Mouse (Mus musculus) intestine, embryonic 14.5 days (tissue): ENCODE data around the gene Kirrel3. TPM values are rescaled to one million over a fixed set of nuclear protein-coding genes. Genes with fewer than 3 reads are reported as not detected.

Source experiments
- ATAC-seq: fragments of 200-750 bp; cut with Nextera tagmentation; replicated peaks from 2 replicates; pipeline ENCODE4 v1.8.0; 2017; ENCODE audit warnings: low read depth, moderate number of reproducible peaks, moderate TSS enrichment, moderate library complexity; ENCODE audit not compliant: low FRiP score, low TSS enrichment
- DNase-seq: peaks from one replicate; pipeline ENCODE4 v3.0.0-alpha.2; 2018; ENCODE audit warnings: low spot score
- H3K27ac ChIP-seq: fragments of 300-500 bp; sonication (generic); 2 replicates; pipeline ENCODE4 v1.5.1; 2014; ENCODE audit warnings: low read depth, mild to moderate bottlenecking, control low read depth
- H3K27me3 ChIP-seq: fragments of 300-500 bp; sonication (generic); replicated peaks from 2 replicates; pipeline ENCODE4 v1.6.1; 2014; ENCODE audit warnings: low read length, control low read depth; ENCODE audit not compliant: control insufficient read depth, insufficient read depth
- H3K36me3 ChIP-seq: fragments of 300-500 bp; sonication (generic); 2 replicates; pipeline ENCODE4 v1.6.1; 2014; ENCODE audit warnings: low read length, control low read depth; ENCODE audit not compliant: control insufficient read depth, insufficient read depth
- H3K4me1 ChIP-seq: fragments of 300-500 bp; sonication (generic); replicated peaks from 2 replicates; pipeline ENCODE4 v1.6.1; 2014; ENCODE audit warnings: low read length, control low read depth, mixed read lengths; ENCODE audit not compliant: control insufficient read depth, insufficient read depth
- H3K4me2 ChIP-seq: fragments of 300-500 bp; sonication (generic); 2 replicates; pipeline ENCODE4 v1.6.1; 2014; ENCODE audit warnings: low read length
- H3K4me3 ChIP-seq: fragments of 300-500 bp; sonication (generic); 2 replicates; pipeline ENCODE4 v1.5.1; 2014; ENCODE audit warnings: low read depth, low read length, control low read depth, mixed read lengths
- H3K9ac ChIP-seq: fragments of 300-500 bp; sonication (generic); 2 replicates; pipeline ENCODE4 v1.6.1; 2014; ENCODE audit warnings: mild to moderate bottlenecking, low read length
- H3K9me3 ChIP-seq: fragments of 300-500 bp; sonication (generic); 2 replicates; pipeline ENCODE4 v1.6.1; 2016; ENCODE audit warnings: low read length, control low read depth; ENCODE audit not compliant: control insufficient read depth
- WGBS: fragments of 180-500 bp; shearing (Covaris S2); extraction: QIAGEN DNeasy Blood & Tissue Kit; methylation state at CpG from one replicate; pipeline ENCODE4 v1.1.7; 2014; 5-methylcytosine and 5-hydroxymethylcytosine counted together
- polyA plus RNA-seq: library from polyadenylated mRNA; unstranded; fragments of >200 nt; fragmentation: Nextera tagmentation; extraction: Ambion mirVana; gene quantifications from 2 replicates; pipeline ENCODE4 v1.2.1, GENCODE M21; 2014

The Kirrel3 gene
- polyA plus RNA-seq, 1 experiment from 2014 or later: 3.2 TPM

DNA sequence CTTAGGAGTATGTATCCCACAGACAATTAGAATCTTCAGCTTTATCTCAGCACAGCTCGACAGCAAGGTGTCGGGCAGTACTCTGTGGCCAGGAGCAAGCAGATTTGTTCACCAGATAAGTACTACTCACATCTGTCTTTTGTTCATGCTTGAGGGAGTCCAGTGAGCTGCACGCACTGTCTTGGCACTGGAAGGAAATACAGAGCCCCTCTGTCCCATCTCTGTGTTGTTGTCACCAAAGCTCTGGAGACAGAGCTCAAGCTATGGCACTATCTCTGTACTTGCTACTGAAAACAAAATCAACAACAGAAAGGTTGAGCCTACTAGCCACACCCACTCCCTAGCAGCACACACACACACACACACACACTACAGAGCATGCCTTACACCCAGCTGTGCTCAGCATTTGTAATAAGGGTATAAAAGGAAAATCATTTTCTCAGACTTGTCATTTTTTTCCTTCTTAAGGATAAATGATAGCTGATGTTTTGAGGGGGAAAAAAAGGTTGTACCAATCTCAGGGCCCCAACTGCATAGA, 106.4 kb downstream of the Kirrel3 start:
- no peak overlapping the region for H3K27ac ChIP-seq
- no peak for DNase-seq
- 45% methylated on average over 3 of the region's 3 CpGs for WGBS
- no peak overlapping the region for H3K9ac ChIP-seq
- no peaks in the 10 kb centered on the region for H3K36me3 ChIP-seq
- H3K4me2 ChIP-seq: no peak overlapping the region
- ATAC-seq: no peak
- no peak overlapping the region for H3K4me3 ChIP-seq
- H3K9me3 ChIP-seq: no peaks in the 10 kb centered on the region
- no peaks in the 10 kb centered on the region for H3K4me1 ChIP-seq
- H3K27me3 ChIP-seq: no peaks in the 10 kb centered on the region

DNA sequence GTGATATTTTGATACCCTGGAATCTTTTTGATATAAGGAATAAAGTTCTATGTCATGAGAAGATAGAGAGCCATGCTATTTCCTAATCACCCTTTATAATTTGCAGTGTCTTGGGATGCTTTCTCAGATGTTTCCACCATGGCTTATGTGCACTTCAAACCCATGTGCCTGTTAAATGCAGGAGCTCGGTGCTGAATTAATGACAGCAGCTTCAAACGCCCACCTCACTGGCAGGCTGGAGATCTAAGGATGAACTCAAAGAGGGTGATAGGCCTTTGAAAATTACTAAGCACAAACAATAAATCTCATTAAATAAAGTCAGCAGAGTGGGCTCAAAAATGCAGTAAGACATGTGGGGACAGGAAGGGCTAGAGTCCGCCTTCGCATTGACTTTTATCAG, 108.2 kb downstream of the Kirrel3 start:
- H3K9me3 ChIP-seq: no peaks in the 10 kb centered on the region
- no peaks in the 10 kb centered on the region for H3K36me3 ChIP-seq
- DNase-seq (no peak), ATAC-seq (no peak)
- no peak overlapping the region for H3K4me3 ChIP-seq
- no peak overlapping the region for H3K27ac ChIP-seq
- 69% methylated on average over 4 of the region's 4 CpGs for WGBS
- H3K9ac ChIP-seq: no peak overlapping the region
- H3K27me3 ChIP-seq: no peaks in the 10 kb centered on the region
- H3K4me2 ChIP-seq: no peak overlapping the region
- H3K4me1 ChIP-seq: no peaks in the 10 kb centered on the region

DNA sequence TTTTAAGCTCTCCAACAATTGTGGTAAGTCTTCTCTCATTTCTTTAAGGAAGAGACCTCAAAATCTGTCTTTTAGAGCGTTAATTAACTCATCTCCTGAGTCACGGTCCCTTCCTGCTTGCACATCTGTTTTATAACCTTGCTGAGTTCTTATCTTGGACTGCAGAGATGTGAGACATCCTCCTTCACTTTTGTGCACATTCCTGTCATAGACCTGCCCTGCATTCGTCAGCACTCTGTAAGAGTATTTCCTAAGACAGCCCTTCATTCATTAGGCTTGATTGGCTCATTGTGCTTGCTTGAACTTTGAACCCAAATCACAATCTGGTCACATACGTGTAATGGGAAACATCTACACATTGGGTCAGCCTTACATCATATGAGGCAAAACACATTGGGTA, 114.6 kb downstream of the Kirrel3 start:
- H3K27ac ChIP-seq: no peak overlapping the region
- H3K4me1 ChIP-seq: no peaks in the 10 kb centered on the region
- H3K4me2 ChIP-seq: no peak overlapping the region
- no peaks in the 10 kb centered on the region for H3K9me3 ChIP-seq
- no peaks in the 10 kb centered on the region for H3K27me3 ChIP-seq
- H3K4me3 ChIP-seq: no peak overlapping the region
- ATAC-seq (no peak), DNase-seq (no peak)
- no peaks in the 10 kb centered on the region for H3K36me3 ChIP-seq
- 74% methylated on average over 4 of the region's 4 CpGs for WGBS
- no peak overlapping the region for H3K9ac ChIP-seq

DNA sequence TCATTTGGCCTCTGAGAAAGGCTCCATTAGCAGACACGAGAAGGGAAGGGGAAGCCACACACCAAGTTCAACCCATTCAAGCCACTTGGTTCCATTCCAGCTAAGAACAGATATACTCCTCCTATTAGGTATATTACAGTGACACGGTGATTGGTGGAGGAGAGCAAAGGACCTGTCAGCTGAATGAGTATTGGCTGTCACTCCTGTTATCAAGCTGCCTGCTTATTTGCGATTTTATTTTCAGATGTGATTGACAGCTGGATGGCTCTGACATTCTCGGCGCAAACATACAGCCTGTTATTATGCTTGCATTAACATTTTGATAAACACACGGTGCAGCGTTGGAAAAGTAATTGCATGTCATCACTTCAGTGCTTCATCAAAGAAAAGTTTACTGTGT, 118.1 kb downstream of the Kirrel3 start:
- H3K36me3 ChIP-seq: no peaks in the 10 kb centered on the region
- no peak overlapping the region for H3K27ac ChIP-seq
- H3K9me3 ChIP-seq: no peaks in the 10 kb centered on the region
- H3K4me1 ChIP-seq: no peaks in the 10 kb centered on the region
- 73% methylated on average over 7 of the region's 7 CpGs for WGBS
- no peak for DNase-seq
- no peak for ATAC-seq
- H3K4me2 ChIP-seq: no peak overlapping the region
- H3K9ac ChIP-seq: no peak overlapping the region
- H3K27me3 ChIP-seq: no peaks in the 10 kb centered on the region
- H3K4me3 ChIP-seq: no peak overlapping the region

DNA sequence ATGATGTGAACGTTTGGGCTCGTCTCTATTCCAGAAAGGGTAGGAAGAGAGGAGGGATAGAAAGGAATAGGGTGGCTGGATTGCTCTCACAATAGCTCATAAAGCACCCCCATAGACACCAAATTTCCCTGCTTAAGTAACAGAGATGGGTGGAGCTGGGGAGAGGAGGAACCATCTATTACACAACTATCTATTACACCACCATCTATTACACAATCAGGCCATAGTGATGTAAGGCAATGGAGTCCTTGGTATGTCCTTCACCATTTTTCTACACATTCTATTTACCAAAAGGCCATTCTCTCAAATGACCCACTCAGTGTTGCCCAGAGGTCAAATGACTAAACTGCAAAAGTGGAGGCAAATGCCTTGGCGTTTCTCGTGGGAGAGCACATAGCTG, 119.2 kb downstream of the Kirrel3 start:
- WGBS: 79% methylated on average over 4 of the region's 4 CpGs
- no peak overlapping the region for H3K4me3 ChIP-seq
- H3K36me3 ChIP-seq: no peaks in the 10 kb centered on the region
- no peaks in the 10 kb centered on the region for H3K4me1 ChIP-seq
- H3K27me3 ChIP-seq: no peaks in the 10 kb centered on the region
- no peak for ATAC-seq
- H3K9ac ChIP-seq: no peak overlapping the region
- H3K27ac ChIP-seq: no peak overlapping the region
- DNase-seq: no peak
- H3K9me3 ChIP-seq: no peaks in the 10 kb centered on the region
- no peak overlapping the region for H3K4me2 ChIP-seq

DNA sequence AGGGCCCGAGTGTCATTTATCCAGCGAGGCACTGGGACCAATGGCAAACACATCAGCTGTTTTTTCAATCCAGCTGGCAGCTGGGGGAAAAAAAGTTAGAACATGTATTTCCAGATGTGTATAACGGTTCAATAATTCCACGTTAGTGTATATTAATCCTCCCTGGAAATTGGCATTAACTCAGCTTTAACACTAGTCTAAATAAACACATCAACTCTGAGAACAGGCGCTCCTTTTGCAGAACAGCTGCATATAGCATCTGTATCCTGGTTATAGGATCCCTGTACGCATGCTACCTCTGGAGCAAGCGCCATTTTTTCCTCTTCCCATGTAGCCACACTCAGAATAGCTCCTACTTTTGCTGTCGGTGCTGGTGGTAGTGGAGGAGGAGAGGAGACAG, 119.8 kb downstream of the Kirrel3 start:
- Histone ChIP-seq H3K27ac (no peak overlapping the region), H3K4me3 (no peak overlapping the region), H3K9ac (no peak overlapping the region), H3K4me1 (no peaks in the 10 kb centered on the region), H3K36me3 (no peaks in the 10 kb centered on the region), H3K4me2 (no peak overlapping the region), H3K9me3 (no peaks in the 10 kb centered on the region), H3K27me3 (no peaks in the 10 kb centered on the region)
- ATAC-seq: no peak
- no peak for DNase-seq
- 55% methylated on average over 8 of the region's 8 CpGs for WGBS

DNA sequence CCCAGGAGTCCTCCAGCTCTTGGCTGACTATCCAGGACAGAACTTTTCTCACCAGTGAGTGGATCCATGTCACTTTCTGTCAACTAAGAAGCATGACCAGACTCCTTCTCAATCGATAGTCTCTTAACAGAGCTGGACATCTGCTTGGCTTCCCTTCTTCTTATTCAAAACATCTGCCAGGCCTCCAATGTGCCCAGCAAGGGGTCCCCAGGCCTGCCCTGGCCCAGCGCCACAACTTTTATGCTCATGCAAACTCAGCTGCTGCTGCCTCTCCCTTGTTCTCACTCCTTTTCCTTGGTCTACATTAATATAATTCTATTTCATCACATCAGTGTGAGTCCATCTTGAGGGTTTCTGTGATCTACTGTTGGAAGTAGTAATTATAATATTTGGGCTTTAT, 122.3 kb downstream of the Kirrel3 start:
- no peaks in the 10 kb centered on the region for H3K27me3 ChIP-seq
- DNase-seq: no peak
- ATAC-seq: no peak
- no peak overlapping the region for H3K27ac ChIP-seq
- H3K4me1 ChIP-seq: no peaks in the 10 kb centered on the region
- H3K9me3 ChIP-seq: no peaks in the 10 kb centered on the region
- no peak overlapping the region for H3K9ac ChIP-seq
- no peak overlapping the region for H3K4me2 ChIP-seq
- no peaks in the 10 kb centered on the region for H3K36me3 ChIP-seq
- 70% methylated on average over 2 of the region's 2 CpGs for WGBS
- H3K4me3 ChIP-seq: no peak overlapping the region

DNA sequence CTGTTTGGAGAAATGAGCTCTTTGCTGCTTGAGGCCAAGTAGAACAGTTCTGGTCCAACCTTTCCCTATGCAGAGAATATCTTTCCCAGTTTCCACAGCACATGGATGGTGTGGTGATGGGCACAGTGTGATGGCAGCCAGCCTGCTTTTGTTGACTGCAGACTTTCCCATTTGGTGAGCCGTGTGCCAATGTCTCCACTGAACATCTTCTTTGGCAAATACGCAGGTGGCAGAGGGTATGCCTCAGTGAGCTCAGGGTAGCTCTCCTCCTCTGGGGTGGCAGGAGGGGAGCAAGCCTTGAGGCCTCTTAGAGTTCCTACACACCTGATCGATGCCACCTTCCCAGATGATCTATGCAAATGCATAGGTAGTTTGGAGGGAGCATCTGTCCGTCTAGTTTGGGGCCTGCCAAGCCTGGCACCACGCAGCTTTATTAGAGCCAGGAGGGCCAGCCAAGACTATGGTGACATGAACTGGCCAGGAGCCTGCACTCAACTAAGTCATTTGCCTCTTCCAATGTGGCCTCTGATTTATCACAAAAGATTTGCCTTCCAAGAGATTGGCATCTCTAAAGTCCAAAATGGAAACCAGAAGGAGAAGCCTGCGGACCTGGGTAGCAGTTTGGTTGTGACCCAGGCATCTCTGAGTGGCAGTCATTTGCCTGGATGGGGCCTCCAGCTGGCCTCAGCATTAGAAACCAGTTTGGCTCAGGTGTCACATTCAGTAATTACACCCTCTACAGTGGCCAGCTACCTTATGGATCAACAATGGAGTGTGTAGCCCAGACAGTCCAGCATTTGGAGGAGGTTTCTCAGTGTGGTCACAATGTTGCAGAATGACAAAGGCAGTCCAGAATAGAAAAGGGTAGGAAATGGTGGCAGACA, 127.4 kb downstream of the Kirrel3 start:
- Histone ChIP-seq H3K36me3 (no peaks in the 10 kb centered on the region), H3K4me2 (no peak overlapping the region), H3K9me3 (no peaks in the 10 kb centered on the region), H3K4me3 (no peak overlapping the region), H3K9ac (no peak overlapping the region), H3K27ac (no peak overlapping the region), H3K27me3 (no peaks in the 10 kb centered on the region), H3K4me1 (no peaks in the 10 kb centered on the region)
- WGBS: 91% methylated on average over 6 of the region's 6 CpGs
- no peak for ATAC-seq
- DNase-seq: no peak

DNA sequence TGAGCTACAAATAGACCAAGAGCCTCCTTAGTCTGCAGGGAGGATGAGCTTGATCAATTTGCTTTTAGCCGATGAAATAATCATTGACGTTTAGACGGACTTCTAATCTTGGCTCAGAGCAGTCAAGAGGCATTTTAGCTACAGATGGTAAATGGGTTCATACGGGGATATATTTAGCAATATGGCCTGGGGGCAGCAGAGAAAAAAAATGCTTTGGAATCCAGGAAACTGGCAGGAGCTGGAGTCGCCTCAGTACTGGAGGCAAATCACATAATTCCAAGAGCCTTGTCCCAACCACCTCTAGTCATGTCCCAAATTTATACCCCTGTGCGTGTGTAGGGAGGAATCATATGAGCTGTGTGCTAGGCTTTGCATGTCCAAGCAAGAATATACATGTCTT, 132.4 kb downstream of the Kirrel3 start:
- DNase-seq: no peak
- ATAC-seq: no peak
- no peak overlapping the region for H3K9ac ChIP-seq
- H3K4me2 ChIP-seq: no peak overlapping the region
- WGBS: 71% methylated on average over 6 of the region's 6 CpGs
- H3K9me3 ChIP-seq: no peaks in the 10 kb centered on the region
- H3K27me3 ChIP-seq: no peaks in the 10 kb centered on the region
- H3K27ac ChIP-seq: no peak overlapping the region
- no peak overlapping the region for H3K4me3 ChIP-seq
- no peaks in the 10 kb centered on the region for H3K36me3 ChIP-seq
- no peaks in the 10 kb centered on the region for H3K4me1 ChIP-seq
